Mouse (Mus musculus) c-Kit-positive CD71-positive TER-119-negative erythroid progenitor cells, embryonic 14.5 days (primary cell): ENCODE measurements around the gene Rpl36-ps4.

Experiments
- DNase-seq: peaks from one replicate; pipeline ENCODE4 v3.0.0-alpha.2; 2013; ENCODE audit warnings: low read depth

Rpl36-ps4 gene

DNA sequence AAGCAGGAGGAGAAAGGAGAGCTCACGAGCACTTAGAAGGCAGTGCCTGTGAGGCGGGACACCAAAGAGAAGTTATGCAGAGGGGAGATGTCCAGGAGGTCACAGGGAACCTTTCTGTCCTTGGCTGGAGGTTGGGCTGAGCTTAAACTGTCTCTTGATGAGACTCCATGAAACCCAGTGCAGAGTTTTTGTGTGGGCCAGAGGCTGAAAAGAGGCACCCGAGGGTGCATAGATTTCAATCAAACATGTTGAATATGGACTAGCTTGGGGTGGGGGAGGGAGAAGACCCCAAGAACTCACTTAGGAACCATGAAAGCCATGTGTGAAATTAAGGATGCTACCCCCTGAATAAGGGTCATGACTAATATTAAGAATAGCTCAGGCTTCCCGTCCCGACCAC, at the start of gene Rpl36-ps4:
TSS of gene Rpl36-ps4 (plus strand) at position 301 of the 400 bp plus-strand sequence.
- DNase-seq = no peak

DNA sequence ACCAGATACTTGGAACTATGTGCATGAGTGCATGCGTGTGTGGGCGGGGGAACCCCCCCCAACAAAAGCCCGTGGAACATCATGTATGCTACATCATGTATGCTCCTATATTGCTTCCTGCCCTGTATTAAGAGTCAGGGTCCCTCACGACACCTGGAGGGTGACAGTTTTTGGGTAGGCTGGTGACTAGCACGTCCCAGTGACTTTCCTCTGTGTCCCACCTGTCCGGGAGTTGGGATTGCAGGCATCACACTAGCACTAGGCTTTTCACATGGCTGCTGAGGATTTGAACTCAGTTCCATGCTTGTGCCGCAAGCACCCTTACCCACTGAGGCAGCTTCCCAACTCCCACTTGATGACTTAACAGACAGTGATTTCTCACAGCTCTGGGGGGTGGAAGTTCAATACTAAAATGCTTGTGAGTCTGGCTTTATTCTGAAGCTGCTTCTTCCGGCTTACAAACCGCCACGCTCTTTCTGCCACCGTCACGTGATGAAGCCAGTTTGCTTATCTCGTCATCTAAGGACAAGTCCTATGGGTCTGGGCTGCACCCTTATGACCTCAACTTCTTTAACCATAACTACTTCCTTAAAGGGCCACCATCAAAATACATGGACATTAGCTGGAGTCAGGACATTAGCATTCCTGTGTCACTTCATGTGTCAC, 49.2 kb upstream of the Rpl36-ps4 start:
- no peak for DNase-seq

DNA sequence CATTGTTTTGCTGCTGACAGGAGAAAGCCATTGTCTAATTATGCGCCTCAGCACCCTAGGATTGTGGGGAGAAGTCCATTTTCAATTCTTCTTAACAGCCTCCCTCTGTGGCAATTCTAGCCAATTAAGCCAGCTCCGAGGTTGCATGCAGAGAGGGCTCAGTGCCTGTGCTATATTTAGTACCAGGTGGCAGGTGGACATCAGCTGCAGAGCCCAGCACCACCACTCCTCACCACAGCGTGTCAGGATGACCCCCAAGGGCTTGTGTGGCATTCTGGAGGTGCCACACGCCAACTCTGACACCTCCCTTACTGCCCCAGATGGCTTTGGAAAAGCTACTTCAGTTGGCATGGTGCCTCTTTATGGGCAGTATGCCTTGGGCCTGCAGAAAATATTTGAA, 48.5 kb upstream of the Rpl36-ps4 start:
- no peak for DNase-seq

- DNase-seq = no peak
Measured at GRCm38 (mm10) chr17:87873456-87873855, 47.3 kb upstream of the Rpl36-ps4 start.

- DNase-seq = no peak
Measured at GRCm38 (mm10) chr17:87873943-87874342, 46.8 kb upstream of the Rpl36-ps4 start.

- DNase-seq = no peak
Measured at GRCm38 (mm10) chr17:87875346-87875920, 45.3 kb upstream of the Rpl36-ps4 start.

DNA sequence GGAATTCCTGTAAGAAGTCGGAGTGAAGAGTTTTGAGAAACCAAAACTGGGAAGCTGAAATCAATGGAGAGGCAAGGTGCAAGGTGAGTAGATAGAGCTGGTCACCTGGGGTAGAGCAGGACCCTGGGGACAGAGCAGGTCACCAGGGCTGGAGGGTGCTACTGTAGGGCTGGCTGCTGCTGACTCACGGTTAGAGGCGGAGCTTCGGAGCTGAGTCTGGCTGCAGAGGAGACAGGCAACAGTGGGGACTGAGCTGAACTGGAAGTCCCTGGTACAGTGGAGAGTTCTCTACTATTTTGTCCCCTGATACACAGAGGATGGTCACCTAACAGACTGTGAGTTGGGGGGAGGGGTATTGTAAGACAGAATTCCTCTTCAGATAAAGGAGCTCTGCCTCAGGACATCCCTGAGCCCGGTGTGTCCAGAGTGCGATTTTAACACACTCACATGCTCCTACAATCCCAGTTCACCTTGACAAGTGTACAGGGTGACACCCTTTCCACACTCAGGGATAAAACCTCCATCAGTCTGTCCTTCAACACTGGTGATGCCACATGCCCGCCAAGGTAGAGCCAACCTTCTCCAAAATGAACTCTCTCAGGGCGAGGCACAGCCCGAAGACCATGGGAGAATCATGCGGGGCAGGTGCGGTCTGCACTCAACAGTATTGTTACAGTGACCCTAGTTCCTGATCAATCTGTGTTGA, 44.3 kb upstream of the Rpl36-ps4 start:
- no peak for DNase-seq

DNA sequence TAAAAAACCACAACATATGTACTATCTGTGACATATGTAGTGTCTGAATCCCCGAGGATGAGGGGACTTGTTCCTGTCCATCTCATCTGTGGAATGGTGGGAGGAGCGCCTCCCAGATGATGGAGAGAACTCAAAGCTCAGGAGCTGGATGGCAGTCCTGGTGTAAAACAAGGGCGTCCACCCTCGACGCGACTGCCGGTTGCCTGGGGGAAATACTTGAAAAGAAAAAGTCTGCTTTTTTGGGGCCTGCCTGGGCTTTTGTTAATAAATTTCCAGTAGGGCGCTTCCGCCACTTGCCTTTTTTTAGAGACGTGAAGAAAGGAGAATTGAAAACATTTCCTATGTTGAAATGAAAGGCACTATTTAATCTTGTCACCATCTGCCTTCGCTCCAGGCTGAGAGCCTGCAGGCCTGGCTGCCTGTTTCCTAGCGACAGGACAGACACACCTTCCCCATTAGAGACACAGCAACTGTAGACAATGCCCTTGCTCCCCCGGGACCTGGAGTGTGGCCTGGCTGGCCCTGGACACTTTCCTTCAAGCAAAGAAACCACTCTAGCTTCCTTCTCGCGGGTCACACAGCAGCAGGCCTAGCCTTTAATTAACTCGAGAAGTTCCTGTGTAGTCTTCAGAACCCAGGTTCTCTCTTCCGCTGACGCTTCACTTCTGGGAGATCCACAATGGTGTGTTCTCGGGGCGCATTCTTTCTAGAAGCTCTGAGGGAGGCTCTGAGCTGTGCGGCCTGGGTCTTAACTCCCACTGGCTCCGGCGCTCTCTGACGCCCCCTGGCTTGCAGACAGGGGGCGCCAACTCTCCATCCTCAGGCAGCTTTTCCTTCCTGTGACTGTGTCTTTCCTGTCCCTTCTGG, 43.3 kb upstream of the Rpl36-ps4 start:
- no peak for DNase-seq

- DNase-seq = no peak
Measured at GRCm38 (mm10) chr17:87878556-87879483, 42.0 kb upstream of the Rpl36-ps4 start.

DNA sequence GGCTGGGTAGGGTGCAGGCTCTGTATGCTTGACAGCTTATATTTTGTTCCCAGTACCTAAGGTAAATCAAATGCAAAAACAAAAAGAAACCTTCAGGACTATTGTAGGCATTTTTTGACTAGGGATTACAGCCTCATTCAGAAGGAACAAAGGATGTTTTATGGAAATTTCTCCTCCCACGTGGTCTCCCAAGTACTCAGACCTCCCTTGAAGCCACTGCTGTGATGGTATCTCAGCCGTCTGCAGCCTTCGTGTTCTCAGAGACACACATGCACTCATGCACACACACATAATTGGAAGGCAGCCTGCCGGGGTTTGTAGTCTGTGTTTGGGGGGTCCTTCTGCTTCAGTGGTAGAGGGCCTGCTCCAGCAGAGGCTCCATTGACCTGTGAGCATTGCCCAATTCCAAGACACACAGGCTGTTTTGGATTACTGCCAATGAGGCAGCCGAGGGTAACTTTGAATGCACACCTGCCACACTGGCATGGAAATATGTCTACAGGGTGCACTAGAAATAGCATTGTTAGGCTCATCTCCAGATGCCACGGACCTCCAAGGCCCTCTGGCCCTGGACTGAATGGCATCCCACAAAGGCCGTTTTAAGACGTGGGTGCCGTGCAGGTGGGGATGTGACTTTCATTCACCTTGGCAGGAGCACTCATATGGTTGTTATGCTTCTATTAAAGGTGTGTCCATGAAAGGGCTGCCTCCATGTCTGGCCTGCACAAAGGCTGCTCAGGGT, 41.1 kb upstream of the Rpl36-ps4 start:
- DNase-seq = no peak

DNA sequence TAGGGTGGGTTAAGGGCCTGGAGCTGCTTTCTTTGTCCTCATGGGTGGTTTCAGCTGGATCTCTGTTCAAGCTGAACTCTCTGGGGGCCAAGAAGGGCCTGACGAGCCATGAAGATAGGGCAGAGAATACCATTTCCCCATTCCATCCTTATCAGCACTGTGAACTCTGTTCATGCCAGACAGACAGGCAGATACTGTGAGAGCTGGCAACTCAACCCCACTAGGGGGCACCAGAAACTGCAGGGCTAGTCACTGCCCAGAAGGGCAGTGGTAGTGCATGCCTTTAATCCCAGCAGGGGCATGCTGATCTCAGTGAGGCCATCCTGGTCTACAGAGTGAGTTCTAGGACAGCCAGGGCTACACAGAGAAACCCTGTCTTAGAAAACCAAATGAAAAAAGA, 38.2 kb upstream of the Rpl36-ps4 start:
- DNase-seq = peak; percentile 22

DNA sequence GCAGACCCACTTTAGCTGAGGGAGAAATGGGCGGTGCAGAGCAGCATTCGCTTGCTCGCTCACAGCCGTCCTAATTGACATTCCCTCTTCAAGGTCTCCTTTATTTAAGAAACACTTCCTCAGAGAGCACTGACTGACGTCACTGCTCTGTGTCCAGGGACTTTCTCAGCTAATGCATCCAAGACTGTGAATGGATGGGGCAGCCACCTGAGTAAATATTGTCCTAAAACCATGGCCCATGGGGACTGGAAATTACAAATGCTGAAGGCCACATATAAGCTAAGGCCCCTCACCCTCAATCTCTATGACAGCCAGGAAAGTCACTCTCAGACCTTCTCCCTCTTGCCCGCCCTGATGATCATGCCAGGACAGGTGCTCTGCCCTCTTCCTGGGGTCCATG, 23.6 kb upstream of the Rpl36-ps4 start:
- DNase-seq = no peak

GRCm38 (mm10) chr17:87900677-87901076, 20.1 kb upstream of the Rpl36-ps4 start:
- DNase-seq = no peak

DNA sequence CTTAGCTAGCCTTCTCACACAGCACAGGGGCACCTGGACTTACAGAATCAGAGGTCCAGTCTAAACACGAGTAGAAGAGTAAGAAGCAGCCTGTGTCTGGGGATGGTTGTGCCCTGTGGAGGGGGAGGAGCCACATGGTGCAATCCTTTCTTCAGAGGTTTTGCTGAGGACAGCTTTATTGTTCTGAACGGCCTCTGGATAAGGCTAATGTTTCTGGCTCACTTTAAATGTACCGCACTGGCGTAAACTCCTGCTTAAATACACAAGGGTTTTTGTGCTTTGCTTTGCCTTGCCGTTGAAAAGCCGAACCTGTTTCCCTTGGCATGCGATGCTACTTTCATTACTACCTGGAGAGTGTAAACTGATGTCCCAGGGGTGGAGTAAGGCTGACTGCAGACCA, 19.6 kb upstream of the Rpl36-ps4 start:
- no peak for DNase-seq

GRCm38 (mm10) chr17:87903213-87903612, 17.6 kb upstream of the Rpl36-ps4 start:
- no peak for DNase-seq

GRCm38 (mm10) chr17:87903725-87904124, 17.1 kb upstream of the Rpl36-ps4 start:
- DNase-seq = no peak

- DNase-seq = no peak
Measured at GRCm38 (mm10) chr17:87915386-87915785, 5.4 kb upstream of the Rpl36-ps4 start.

GRCm38 (mm10) chr17:87918121-87918520, 2.7 kb upstream of the Rpl36-ps4 start:
- no peak for DNase-seq

DNA sequence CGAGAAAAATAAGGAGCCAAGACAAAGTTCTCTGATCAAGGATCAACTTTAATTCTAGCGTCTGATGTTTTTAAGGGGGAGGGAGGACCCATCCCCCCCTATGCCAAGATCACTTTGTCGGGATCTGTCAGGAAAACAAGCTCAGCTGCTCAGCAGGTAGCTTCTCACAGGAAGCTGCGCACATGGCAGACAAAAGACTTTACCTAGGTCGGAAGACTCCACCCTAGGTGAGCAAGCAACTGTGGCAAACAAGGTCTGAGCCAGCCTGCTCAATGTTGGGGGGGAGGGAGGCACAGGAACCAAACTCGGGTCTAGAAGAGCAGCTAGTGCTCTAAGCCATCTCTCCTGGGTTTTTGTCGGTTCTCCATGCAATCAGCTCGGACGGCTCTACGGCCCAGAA, 13.5 kb downstream of the Rpl36-ps4 start:
- no peak for DNase-seq

DNA sequence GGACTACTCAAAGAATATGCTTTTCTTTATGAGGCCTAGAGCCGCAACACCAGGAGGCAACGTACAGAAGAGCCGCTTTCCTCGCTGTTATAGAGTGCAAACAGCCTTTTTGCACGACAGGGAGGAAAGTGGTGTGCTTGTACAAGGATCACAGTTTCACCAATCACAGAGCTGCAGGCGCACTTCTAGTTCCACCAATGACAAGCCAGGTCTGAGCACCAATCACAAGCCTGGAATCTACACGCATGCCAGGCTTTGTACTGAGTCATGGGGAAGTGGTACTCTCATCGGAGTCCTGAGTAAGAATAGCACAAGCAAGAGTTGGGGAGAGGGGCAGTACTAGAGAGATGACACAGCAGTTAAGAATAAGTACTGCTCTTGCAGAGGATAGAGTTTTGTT, 14.0 kb downstream of the Rpl36-ps4 start:
- no peak for DNase-seq

GRCm38 (mm10) chr17:87936156-87936555, 15.4 kb downstream of the Rpl36-ps4 start:
- no peak for DNase-seq
